Mouse (Mus musculus): ENCODE data around the gene Sh3yl1. TPM values are rescaled to one million over a fixed set of nuclear protein-coding genes. Genes with fewer than 3 reads are reported as not detected.

Gene Sh3yl1
- total RNA-seq, 2 experiments from 2014 or later = 0.84 to 0.89 TPM

- no peak overlapping the region for H3K27ac ChIP-seq
- no peak overlapping the region for H3K4me3 ChIP-seq
- DNase-seq = no peak
- intact Hi-C loops (cut with DNase I) = no loop called here
- TF ChIP-seq CTCF (IDR thresholded peaks at IDR 0.05) = no peak
Measured at GRCm38 (mm10) chr12:30909881-30910280, 1.6 kb upstream of the Sh3yl1 start.

GRCm38 (mm10) chr12:30910860-30911259 lies 608 bp upstream of the Sh3yl1 start:
- peak overlapping the region; percentile 90 for H3K27ac ChIP-seq
- no peak for TF ChIP-seq CTCF (IDR thresholded peaks at IDR 0.05)
- H3K4me3 ChIP-seq = peak overlapping the region; percentile 90
- intact Hi-C loops (cut with DNase I) = no loop called here
- no peak for DNase-seq

DNA sequence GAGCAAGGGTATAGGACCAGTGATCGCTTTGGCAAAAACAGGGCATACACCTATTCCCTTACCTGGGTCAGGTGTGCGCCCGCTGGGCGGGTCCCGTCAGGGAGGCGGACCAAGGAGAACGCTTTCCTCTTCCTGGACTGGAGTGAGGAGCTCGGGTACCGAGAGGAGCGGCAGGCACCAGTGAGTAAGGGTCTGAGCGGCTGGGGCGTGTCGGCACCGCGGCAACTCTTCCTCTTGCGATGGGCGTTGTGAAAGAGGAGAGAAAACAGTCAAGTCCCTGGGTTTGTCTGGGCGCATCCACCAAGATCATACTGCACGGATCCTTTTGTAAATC lies 547 bp downstream of the Sh3yl1 start:
- TF ChIP-seq CTCF (IDR thresholded peaks at IDR 0.05) = no peak
- peak; percentile 38 for DNase-seq
- Histone ChIP-seq H3K27ac (peak overlapping the region; percentile 90), H3K4me3 (peak overlapping the region; percentile 90)
- intact Hi-C loops (cut with DNase I) = no loop called here

- H3K4me3 ChIP-seq = no peak overlapping the region
- no peak for TF ChIP-seq CTCF (IDR thresholded peaks at IDR 0.05)
- intact Hi-C loops (cut with DNase I) = no loop called here
- no peak overlapping the region for H3K27ac ChIP-seq
- DNase-seq = no peak
Measured at GRCm38 (mm10) chr12:30912840-30913239, 1.4 kb downstream of the Sh3yl1 start.

GRCm38 (mm10) chr12:30922401-30922800 lies 10.9 kb downstream of the Sh3yl1 start:
- TF ChIP-seq CTCF (IDR thresholded peaks at IDR 0.05) = no peak
- intact Hi-C loops (cut with DNase I) = no loop called here

GRCm38 (mm10) chr12:30928182-30928581 lies 16.7 kb downstream of the Sh3yl1 start:
- no peak for TF ChIP-seq CTCF (IDR thresholded peaks at IDR 0.05)
- intact Hi-C loops (cut with DNase I) = no loop called here
- DNase-seq = no peak
- Histone ChIP-seq H3K4me3 (no peak overlapping the region), H3K27ac (no peak overlapping the region)

More at GRCm38 (mm10) chr12:30922401-30922800, 10.9 kb downstream of the Sh3yl1 start:
- Histone ChIP-seq H3K4me3 (no peak overlapping the region), H3K27ac (no peak overlapping the region)
- DNase-seq = no peak

GRCm38 (mm10) chr12:30933299-30933698 lies 21.8 kb downstream of the Sh3yl1 start:
- no peak overlapping the region for H3K4me3 ChIP-seq
- H3K27ac ChIP-seq = no peak overlapping the region
- DNase-seq = no peak
- intact Hi-C loops (cut with DNase I) = no loop called here
- TF ChIP-seq CTCF (IDR thresholded peaks at IDR 0.05) = no peak

DNA sequence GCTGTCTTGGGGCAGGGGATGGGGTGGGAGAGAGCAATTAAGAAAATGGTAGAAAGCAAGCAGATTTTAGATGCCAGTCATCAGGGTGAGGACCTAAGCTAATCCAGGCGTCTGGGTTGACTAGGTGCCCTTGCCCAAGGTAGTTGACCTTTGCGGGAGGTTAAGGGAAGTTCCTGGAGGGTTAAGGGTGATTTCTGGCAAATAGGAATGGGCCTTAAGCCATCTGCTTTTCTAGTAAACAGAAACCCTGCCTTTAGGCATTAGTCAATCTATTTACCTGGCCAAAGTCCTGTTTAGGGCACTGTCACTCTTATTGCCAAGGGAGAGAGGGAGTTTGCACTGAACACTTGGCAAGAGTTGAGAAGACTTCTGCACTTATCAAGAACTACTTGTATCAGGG lies 25.4 kb downstream of the Sh3yl1 start:
- Histone ChIP-seq H3K4me3 (no peak overlapping the region), H3K27ac (no peak overlapping the region)
- DNase-seq = no peak
- intact Hi-C loops (cut with DNase I) = no loop called here
- no peak for TF ChIP-seq CTCF (IDR thresholded peaks at IDR 0.05)

- no peak for DNase-seq
- TF ChIP-seq CTCF (IDR thresholded peaks at IDR 0.05) = no peak
- Histone ChIP-seq H3K4me3 (no peak overlapping the region), H3K27ac (no peak overlapping the region)
- intact Hi-C loops (cut with DNase I) = no loop called here
Measured at GRCm38 (mm10) chr12:30943057-30943986, 31.9 kb downstream of the Sh3yl1 start.

- H3K4me3 ChIP-seq = no peak overlapping the region
- intact Hi-C loops (cut with DNase I) = no loop called here
Measured at GRCm38 (mm10) chr12:30944197-30944596, 32.7 kb downstream of the Sh3yl1 start.

DNA sequence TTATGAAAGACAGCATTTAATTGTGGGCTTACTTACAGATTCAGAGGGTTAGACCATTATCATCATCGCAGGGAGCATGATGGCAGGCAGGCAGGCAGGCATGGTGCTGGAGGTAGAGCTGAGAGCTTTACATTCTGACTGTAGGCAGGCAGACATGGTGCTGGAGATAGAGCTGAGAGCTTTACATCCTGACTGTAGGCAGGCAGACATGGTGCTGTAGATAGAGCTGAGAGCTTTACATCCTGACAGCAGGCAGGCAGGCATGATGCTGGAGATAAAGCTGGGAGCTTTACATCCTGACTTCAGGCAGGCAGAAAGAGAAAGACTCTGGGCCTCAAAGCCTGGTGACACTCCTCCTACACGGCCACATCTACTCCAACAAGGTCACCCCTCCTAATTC lies 59.2 kb downstream of the Sh3yl1 start:
- no peak for DNase-seq
- no peak for TF ChIP-seq CTCF (IDR thresholded peaks at IDR 0.05)
- H3K4me3 ChIP-seq = no peak overlapping the region
- intact Hi-C loops (cut with DNase I) = no loop called here
- no peak overlapping the region for H3K27ac ChIP-seq

More at GRCm38 (mm10) chr12:30944197-30944596, 32.7 kb downstream of the Sh3yl1 start:
- no peak overlapping the region for H3K27ac ChIP-seq
- no peak for TF ChIP-seq CTCF (IDR thresholded peaks at IDR 0.05)
- DNase-seq = no peak

DNA sequence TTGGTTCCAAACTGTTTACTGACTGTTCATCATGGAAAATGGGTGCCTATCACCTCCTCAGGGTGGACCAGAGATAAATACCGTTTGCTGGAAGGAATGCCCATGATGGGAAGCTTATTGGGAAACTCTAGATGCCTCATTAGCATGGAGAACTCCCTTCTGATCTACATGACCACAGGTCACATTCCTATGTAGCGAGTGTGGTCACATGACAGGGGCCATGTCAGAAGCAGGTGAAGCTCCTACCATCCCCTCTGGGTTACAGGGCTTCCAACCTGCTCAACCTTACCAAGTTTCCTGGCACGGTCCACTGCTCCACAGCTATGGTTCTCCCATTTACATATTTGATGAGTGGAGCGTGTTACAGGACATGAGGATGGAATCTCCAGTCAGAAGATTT lies 92.3 kb downstream of the Sh3yl1 start:
- DNase-seq = no peak
- no peak overlapping the region for H3K4me3 ChIP-seq
- TF ChIP-seq CTCF (IDR thresholded peaks at IDR 0.05) = no peak
- intact Hi-C loops (cut with DNase I) = no loop called here
- no peak overlapping the region for H3K27ac ChIP-seq

- peak; percentile 76 for TF ChIP-seq CTCF (IDR thresholded peaks at IDR 0.05)
- DNase-seq = peak; percentile 64
- intact Hi-C loops (cut with DNase I) = loop anchor here (1.0 kb wide), 1 partner anchor 408 kb away; no protein-coding TSS in a partner anchor
- no peak overlapping the region for H3K4me3 ChIP-seq
- no peak overlapping the region for H3K27ac ChIP-seq
Measured at GRCm38 (mm10) chr12:31005010-31005409, 93.5 kb downstream of the Sh3yl1 start.

GRCm38 (mm10) chr12:31008171-31008570 lies 96.7 kb downstream of the Sh3yl1 start:
- Histone ChIP-seq H3K4me3 (no peak overlapping the region), H3K27ac (no peak overlapping the region)
- peak; percentile 43; the same call in 1 of the 2 replicates for TF ChIP-seq CTCF (IDR thresholded peaks at IDR 0.05)
- intact Hi-C loops (cut with DNase I) = no loop called here
- DNase-seq = no peak

Other genes with a start within 250 kb of the Sh3yl1 start
- gene Alkal2, start 27.3 kb upstream of the Sh3yl1 start, total RNA-seq (2021) = 1 to 10 TPM in 1 of 2 experiments, under 1 TPM in 1; 0.59 to 1.6 TPM
- 10 to 100 TPM; 34.8 to 37.6 TPM for gene Acp1, start 79 bp upstream of the Sh3yl1 start, total RNA-seq (2021)
- not detected for gene Fam110c, start 162.2 kb downstream of the Sh3yl1 start, total RNA-seq (2021)